Mouse (Mus musculus): ENCODE data around the gene Sdha. TPM values are rescaled to one million over a fixed set of nuclear protein-coding genes. Genes with fewer than 3 reads are reported as not detected.

Sdha gene
- polyA plus RNA-seq, 1 experiment from 2014 or later = 194 TPM

- H3K4me1 ChIP-seq = peaks cover 25% of the 10 kb centered on the region
- H3K4me2 ChIP-seq = peak overlapping the region; percentile 84
- peak; percentile 44 for ATAC-seq
- peak overlapping the region; percentile 81 for H3K4me3 ChIP-seq
- no peaks in the 10 kb centered on the region for H3K9me3 ChIP-seq (replicated peaks)
- H3K9ac ChIP-seq = peak overlapping the region; percentile 87
- no peaks in the 10 kb centered on the region for H3K27me3 ChIP-seq (replicated peaks)
- WGBS (ENCODE audit: insufficient replicate concordance) = under 1% methylated on average over 15 of the region's 15 CpGs
- peak overlapping the region; percentile 91 for H3K27ac ChIP-seq
- H3K36me3 ChIP-seq = peaks cover 32% of the 10 kb centered on the region
Observed at GRCm38 (mm10) chr13:74350435-74350906, 391 bp upstream of the Sdha start.

DNA sequence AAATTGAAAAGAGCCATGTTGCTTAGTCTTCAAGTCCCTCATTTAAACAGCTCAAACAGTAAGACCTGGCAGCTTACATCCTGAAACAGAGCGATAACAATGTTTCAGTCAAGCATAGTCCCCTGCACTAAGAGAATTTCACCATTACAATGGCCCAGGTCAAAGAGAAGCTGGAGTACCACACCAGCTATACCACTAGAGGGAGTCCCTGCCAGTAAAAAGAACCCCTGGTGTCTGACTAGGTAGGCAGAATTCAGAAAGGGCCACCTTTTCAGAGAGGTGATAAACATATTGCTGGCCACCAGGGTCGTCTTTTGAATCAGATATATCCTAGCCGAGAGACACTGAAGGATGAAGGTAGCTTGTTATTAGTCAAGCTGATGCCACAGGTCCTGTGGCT is 9.0 kb downstream of the Sdha start:
- Histone ChIP-seq H3K9me3 (replicated peaks) (no peaks in the 10 kb centered on the region), H3K9ac (no peak overlapping the region), H3K4me3 (no peak overlapping the region), H3K27ac (no peak overlapping the region), H3K36me3 (peaks cover 81% of the 10 kb centered on the region), H3K4me2 (no peak overlapping the region), H3K27me3 (replicated peaks) (no peaks in the 10 kb centered on the region), H3K4me1 (no peaks in the 10 kb centered on the region)
- WGBS (ENCODE audit: insufficient replicate concordance) = 49% methylated on average over 3 of the region's 3 CpGs
- ATAC-seq = 0 out of 2 replicates have a peak, but pooled peaks have one; percentile 57

DNA sequence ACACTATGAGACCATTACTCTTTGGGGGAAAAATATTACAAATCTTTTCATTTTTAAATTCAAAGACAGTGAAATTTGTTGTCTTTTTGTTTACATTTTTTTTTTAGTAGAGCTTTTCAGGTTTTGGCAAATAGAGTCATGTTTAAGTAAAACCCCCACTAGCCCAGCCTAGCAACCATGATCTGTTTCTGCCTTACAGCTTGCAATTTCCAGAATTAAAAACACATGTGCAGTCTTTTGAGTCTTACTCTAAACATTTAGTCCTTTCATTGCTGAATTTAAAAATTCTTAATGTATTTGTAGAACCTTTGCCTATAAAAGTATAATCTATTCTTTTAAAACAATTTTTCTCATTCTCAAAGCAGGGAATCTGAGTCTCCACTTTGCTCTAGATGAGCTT is 20.8 kb downstream of the Sdha start:
- no peaks in the 10 kb centered on the region for H3K4me1 ChIP-seq
- no peaks in the 10 kb centered on the region for H3K9me3 ChIP-seq (replicated peaks)
- no peak overlapping the region for H3K27ac ChIP-seq
- H3K4me2 ChIP-seq = no peak overlapping the region
- no peaks in the 10 kb centered on the region for H3K27me3 ChIP-seq (replicated peaks)
- peaks cover 83% of the 10 kb centered on the region for H3K36me3 ChIP-seq
- no peak overlapping the region for H3K4me3 ChIP-seq
- H3K9ac ChIP-seq = no peak overlapping the region
- ATAC-seq = no peak

DNA sequence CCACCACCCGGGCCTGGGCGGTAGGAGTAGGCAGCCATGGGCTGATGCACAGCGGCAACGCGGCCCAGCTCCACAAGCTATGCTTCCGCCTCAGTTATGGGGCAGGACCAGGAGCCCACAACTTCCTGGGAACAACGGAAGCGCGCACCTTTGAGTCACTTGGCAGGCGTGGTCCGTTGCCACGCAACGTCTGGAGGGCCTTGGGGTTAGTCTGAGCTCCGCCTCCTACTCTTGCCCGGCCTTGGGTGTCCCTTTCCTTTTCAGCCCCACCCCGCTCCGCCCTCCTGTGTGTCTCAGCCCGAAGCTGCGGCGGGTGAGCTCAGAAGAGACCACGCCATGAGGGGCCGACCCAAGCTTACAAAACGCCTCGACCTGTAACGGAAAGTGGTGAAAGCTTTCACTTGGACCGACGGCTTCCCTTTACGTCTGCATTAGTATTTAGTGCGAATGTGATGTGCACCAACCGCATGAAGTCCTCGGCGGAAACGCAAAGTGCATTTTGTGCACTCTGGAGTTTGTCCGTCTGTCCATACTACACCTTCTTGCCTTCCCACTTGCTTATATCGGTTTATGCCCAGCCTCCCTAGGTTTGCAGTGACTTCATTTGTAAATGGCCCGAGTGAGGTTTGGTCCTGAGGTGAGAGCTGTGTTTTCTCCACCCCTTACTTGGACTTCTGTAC is 32.8 kb downstream of the Sdha start, which contains the start of gene Pdcd6:
Gene Pdcd6 (minus strand): TSS at position 411 of the 680 bp plus-strand sequence.
- H3K4me2 ChIP-seq = peak within 1 kb of the TSS; percentile 80
- H3K27me3 ChIP-seq (replicated peaks) = no peaks in the 10 kb centered on the region
- peak within 1 kb of the TSS; percentile 89 for H3K4me3 ChIP-seq
- peak within 1 kb of the TSS; percentile 74 for H3K27ac ChIP-seq
- peaks cover 30% of the 10 kb centered on the region for H3K4me1 ChIP-seq
- H3K9ac ChIP-seq = peak within 1 kb of the TSS; percentile 84
- peak; percentile 100 for ATAC-seq
- H3K9me3 ChIP-seq (replicated peaks) = no peaks in the 10 kb centered on the region
- WGBS (ENCODE audit: insufficient replicate concordance) = under 1% methylated on average over 36 of the region's 36 CpGs
- peaks cover 50% of the 10 kb centered on the region for H3K36me3 ChIP-seq

- Histone ChIP-seq H3K4me3 (peak overlapping the region; percentile 89), H3K27me3 (replicated peaks) (no peaks in the 10 kb centered on the region), H3K9me3 (replicated peaks) (no peaks in the 10 kb centered on the region), H3K27ac (peak overlapping the region; percentile 62), H3K36me3 (peaks cover 46% of the 10 kb centered on the region), H3K4me1 (peaks cover 30% of the 10 kb centered on the region), H3K4me2 (peak overlapping the region; percentile 80), H3K9ac (peak overlapping the region; percentile 84)
- ATAC-seq = peak; percentile 35
- WGBS (ENCODE audit: insufficient replicate concordance) = under 1% methylated on average over 15 of the region's 15 CpGs
Observed at GRCm38 (mm10) chr13:74316789-74317169, 33.3 kb downstream of the Sdha start.

- Histone ChIP-seq H3K9me3 (replicated peaks) (no peaks in the 10 kb centered on the region), H3K36me3 (peaks cover 46% of the 10 kb centered on the region), H3K4me1 (peaks cover 30% of the 10 kb centered on the region), H3K4me3 (peak overlapping the region; percentile 89), H3K27me3 (replicated peaks) (no peaks in the 10 kb centered on the region), H3K9ac (peak overlapping the region; percentile 84), H3K27ac (peak overlapping the region; percentile 62), H3K4me2 (peak overlapping the region; percentile 80)
- no peak for ATAC-seq
- 21% methylated on average over 4 of the region's 4 CpGs for WGBS (ENCODE audit: insufficient replicate concordance)
Observed at GRCm38 (mm10) chr13:74316386-74316785, 33.7 kb downstream of the Sdha start.

DNA sequence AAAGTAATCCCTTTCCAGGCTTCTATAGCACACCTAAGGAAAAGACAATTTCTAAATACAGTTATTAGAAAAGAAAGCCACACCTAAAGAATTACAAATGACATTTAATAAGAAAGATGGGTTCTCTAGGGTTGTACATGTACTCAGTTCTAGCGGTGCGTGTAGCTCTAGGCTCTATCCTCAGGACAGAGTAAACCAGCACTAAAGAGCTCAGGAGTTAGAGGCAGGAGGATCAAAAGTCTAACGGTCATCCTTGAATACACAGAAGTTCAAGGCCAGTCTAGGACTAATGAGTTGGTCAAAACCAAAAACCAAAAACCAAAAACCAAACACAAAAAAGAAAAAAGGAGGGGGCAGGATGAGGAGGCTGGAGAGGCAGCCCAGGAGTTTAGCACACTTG is 35.5 kb downstream of the Sdha start:
- Histone ChIP-seq H3K4me3 (no peak overlapping the region), H3K36me3 (peaks cover 44% of the 10 kb centered on the region), H3K27ac (no peak overlapping the region), H3K9me3 (replicated peaks) (no peaks in the 10 kb centered on the region), H3K4me2 (no peak overlapping the region), H3K27me3 (replicated peaks) (no peaks in the 10 kb centered on the region), H3K4me1 (peaks cover 30% of the 10 kb centered on the region), H3K9ac (no peak overlapping the region)
- 87% methylated on average over 3 of the region's 3 CpGs for WGBS (ENCODE audit: insufficient replicate concordance)
- ATAC-seq = no peak

DNA sequence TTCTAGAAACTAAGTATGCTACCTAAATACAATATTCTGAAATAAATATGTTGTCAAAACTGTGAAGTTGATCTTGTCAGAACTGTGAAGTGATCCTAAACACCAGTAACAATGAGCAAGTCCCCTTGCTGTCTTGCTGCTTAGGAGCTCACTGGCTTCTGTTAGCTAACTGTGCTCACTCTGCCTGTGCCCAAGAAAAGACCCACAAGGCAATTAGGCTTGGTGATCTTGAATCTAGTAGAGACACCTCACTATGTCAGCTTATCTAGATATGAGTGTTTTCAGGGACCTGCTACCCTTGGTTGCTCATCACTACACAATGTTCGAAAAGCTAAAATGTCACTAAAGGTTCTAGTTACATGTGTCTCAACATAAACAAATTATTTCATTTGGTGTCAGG is 44.3 kb downstream of the Sdha start:
- no peaks in the 10 kb centered on the region for H3K27me3 ChIP-seq (replicated peaks)
- no peaks in the 10 kb centered on the region for H3K9me3 ChIP-seq (replicated peaks)
- no peak overlapping the region for H3K9ac ChIP-seq
- peaks cover 91% of the 10 kb centered on the region for H3K36me3 ChIP-seq
- H3K4me3 ChIP-seq = no peak overlapping the region
- no peak for ATAC-seq
- no peak overlapping the region for H3K4me2 ChIP-seq
- 82% methylated on average over 1 of the region's 1 CpGs for WGBS (ENCODE audit: insufficient replicate concordance)
- H3K4me1 ChIP-seq = no peaks in the 10 kb centered on the region
- no peak overlapping the region for H3K27ac ChIP-seq

GRCm38 (mm10) chr13:74305380-74305779 is 44.7 kb downstream of the Sdha start:
- no peaks in the 10 kb centered on the region for H3K27me3 ChIP-seq (replicated peaks)
- H3K4me3 ChIP-seq = no peak overlapping the region
- no peaks in the 10 kb centered on the region for H3K4me1 ChIP-seq
- no peaks in the 10 kb centered on the region for H3K9me3 ChIP-seq (replicated peaks)
- H3K9ac ChIP-seq = no peak overlapping the region
- no peak overlapping the region for H3K27ac ChIP-seq
- peaks cover 87% of the 10 kb centered on the region for H3K36me3 ChIP-seq
- 78% methylated on average over 6 of the region's 6 CpGs for WGBS (ENCODE audit: insufficient replicate concordance)
- ATAC-seq = no peak
- no peak overlapping the region for H3K4me2 ChIP-seq

GRCm38 (mm10) chr13:74302050-74303037 is 47.7 kb downstream of the Sdha start:
- H3K9me3 ChIP-seq (replicated peaks) = no peaks in the 10 kb centered on the region
- no peaks in the 10 kb centered on the region for H3K4me1 ChIP-seq
- no peak overlapping the region for H3K4me3 ChIP-seq
- no peak overlapping the region for H3K27ac ChIP-seq
- ATAC-seq = no peak
- H3K27me3 ChIP-seq (replicated peaks) = no peaks in the 10 kb centered on the region
- no peak overlapping the region for H3K9ac ChIP-seq
- whole genome bisulfite sequencing (ENCODE audit: insufficient replicate concordance) = 79% methylated on average over 10 of the region's 10 CpGs
- H3K36me3 ChIP-seq = peaks cover 60% of the 10 kb centered on the region
- H3K4me2 ChIP-seq = no peak overlapping the region

- H3K4me2 ChIP-seq = no peak overlapping the region
- H3K27me3 ChIP-seq (replicated peaks) = no peaks in the 10 kb centered on the region
- H3K9me3 ChIP-seq (replicated peaks) = no peaks in the 10 kb centered on the region
- 66% methylated on average over 6 of the region's 6 CpGs for WGBS (ENCODE audit: insufficient replicate concordance)
- peak; percentile 28; the same call in 1 of the 2 replicates for ATAC-seq
- H3K36me3 ChIP-seq = peaks cover 52% of the 10 kb centered on the region
- H3K4me1 ChIP-seq = no peaks in the 10 kb centered on the region
- no peak overlapping the region for H3K9ac ChIP-seq
- no peak overlapping the region for H3K27ac ChIP-seq
- no peak overlapping the region for H3K4me3 ChIP-seq
Observed at GRCm38 (mm10) chr13:74301607-74301984, 48.5 kb downstream of the Sdha start.
